Mouse (Mus musculus) urinary bladder, adult 18-20 months (tissue): ENCODE data around the gene Adgrf1.

ENCODE experiments used
- DNase-seq, 2 experiments: peaks; one replicate each; pipeline ENCODE4 v3.0.0; 2022; ENCODE audit warnings: low spot score in 2 of 2, mixed read lengths in 2 of 2

The Adgrf1 gene

GRCm38 (mm10) chr17:43362362-43362761 is 92.2 kb downstream of the Adgrf1 start:
- DNase-seq, result no peak

DNA sequence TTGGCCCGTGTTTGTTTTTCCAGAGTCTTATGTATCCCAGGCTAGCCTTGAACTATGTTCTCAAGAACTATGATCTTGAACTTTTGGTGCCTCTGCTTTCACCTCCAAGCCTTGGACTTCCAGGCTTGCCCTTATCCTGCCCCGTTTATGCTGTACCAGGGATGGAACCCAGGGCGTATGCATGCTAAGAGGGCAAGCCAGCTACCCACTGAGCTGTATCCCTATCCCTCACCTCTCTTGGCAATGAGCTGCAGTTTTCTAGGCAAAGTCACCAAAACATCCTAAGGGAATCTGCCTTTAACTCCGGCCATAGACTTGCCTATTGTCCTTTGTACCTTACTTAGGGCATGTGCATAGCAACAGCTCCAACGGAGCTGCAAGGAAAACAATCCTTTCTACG is 92.8 kb downstream of the Adgrf1 start:
- DNase-seq, result no peak

DNA sequence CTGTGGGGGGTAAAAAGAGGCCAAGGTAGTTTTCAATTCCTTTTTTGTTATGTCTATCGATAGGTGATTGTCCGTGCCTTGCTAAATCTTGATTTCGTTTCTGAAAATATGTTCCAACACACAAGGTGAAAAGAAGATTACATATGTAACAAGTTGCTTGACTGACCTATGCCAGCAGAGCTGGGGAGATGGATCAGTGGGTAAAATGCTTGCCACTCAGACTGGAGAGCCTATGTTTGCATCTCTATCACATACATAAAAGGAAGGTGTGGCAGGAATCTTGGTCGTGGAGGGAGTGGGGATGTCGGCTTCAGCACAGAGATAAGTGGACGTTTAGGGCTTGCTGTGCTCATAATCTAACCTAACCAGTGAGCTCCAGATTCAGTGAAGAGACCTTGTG is 93.8 kb downstream of the Adgrf1 start:
- no peak for DNase-seq

- DNase-seq, result no peak
Observed at GRCm38 (mm10) chr17:43365297-43365696, 95.2 kb downstream of the Adgrf1 start.

DNA sequence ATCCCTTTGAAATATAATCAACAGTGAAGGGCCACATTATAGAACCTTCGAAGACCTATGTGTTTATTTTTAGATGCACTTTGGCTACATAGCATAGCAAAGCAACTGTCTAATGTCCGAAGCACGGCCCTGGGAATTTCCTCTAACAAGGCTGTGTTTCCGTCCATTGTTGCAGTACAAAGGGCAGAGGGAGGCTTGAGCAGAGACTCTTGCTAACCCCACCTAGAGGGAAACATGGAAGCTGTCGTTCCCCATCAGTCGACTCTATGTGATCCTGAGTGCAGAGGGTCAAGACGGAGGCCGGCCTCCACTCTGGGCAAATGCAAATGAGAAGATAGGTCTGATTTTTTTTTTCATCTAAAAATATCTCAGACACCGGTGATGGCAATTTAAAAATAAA is 96.4 kb downstream of the Adgrf1 start:
- DNase-seq, result no peak

DNA sequence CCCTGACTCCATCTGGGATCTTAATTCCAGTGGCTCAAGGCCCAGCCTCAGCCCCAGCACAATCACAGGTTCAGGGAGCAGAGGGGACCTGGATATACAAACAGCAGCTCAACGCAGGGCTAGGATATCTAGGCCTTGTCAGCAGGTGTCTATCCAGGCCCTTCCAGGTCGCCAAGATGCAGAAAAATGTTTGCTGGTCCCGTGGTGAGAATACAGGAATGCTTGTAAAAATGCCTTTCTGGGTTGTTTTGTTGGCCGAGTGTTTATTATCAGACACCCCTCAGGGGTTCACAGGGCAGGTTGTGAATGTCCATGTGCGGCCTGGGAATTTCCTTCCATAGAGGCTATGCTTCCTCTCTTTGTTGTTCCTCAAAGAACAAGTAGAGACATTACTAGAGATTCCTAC is 98.0 kb downstream of the Adgrf1 start:
- DNase-seq, result no peak

DNA sequence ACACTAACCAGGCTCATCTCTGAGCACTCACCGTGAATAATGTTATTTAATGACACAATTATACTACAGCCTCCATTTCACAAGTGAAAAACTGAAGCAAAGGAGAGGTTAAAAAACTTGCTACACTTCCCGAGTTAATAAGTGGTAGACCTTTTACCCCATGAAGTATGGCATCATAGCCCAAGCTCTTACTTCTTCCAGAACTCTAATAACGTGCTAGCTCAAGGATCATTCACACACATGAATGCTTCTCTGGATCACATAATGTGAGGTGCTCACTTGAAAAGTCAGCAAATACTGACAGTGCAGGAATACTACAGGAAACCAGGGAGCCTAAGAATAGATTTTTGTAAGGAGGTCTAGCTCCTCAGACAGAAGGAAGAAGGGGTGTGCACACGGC is 102.5 kb downstream of the Adgrf1 start:
- no peak for DNase-seq

DNA sequence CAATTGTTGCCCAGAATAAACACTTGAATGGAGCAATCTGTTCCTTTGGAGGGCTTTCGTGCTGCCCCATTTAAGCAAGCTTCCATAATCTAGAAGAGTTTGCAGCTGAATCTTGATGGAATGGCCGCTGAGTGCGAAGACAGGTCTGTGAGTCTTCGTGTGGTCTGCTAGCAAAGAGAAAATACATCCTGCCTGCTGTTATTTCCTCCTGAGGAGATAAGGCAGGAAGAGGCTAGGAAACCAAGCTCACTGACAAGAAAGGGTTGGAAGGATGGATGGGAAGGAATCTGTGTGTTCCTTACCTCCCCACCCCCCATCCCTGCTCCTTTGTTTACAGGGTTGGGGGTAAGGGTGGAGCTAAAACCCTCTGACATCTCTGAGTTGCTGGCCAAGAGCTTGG is 103.9 kb downstream of the Adgrf1 start:
- DNase-seq, result no peak
